Mouse (Mus musculus) limb, embryonic 11.5 days (tissue): Measurements from ENCODE around the gene 9130008F23Rik. TPM values are rescaled to one million over a fixed set of nuclear protein-coding genes. Genes with fewer than 3 reads are reported as not detected.

Experiments used
- ATAC-seq: fragments of 200-750 bp; cut with Nextera tagmentation; 2 replicates; pipeline ENCODE4 v1.8.0; 2017; ENCODE audit warnings: low read depth; ENCODE audit not compliant: insufficient number of reproducible peaks, low FRiP score, low TSS enrichment
- DNase-seq: peaks from one replicate; pipeline ENCODE4 v3.0.0-alpha.2; 2015; ENCODE audit warnings: low spot score
- H3K27ac ChIP-seq: fragments of 300-500 bp; sonication (generic); replicated peaks from 2 replicates; pipeline ENCODE4 v1.5.1; 2014; ENCODE audit warnings: low read depth, mild to moderate bottlenecking, low read length
- H3K27me3 ChIP-seq: fragments of 300-500 bp; sonication (generic); 2 replicates; pipeline ENCODE4 v1.6.1; 2014; ENCODE audit warnings: mild to moderate bottlenecking, low read length, mixed read lengths; ENCODE audit not compliant: control insufficient read depth, insufficient read depth
- H3K36me3 ChIP-seq: fragments of 300-500 bp; sonication (generic); 2 replicates; pipeline ENCODE4 v1.6.1; 2014; ENCODE audit warnings: mild to moderate bottlenecking, low read length, moderate library complexity, mixed read lengths; ENCODE audit not compliant: control insufficient read depth, insufficient read depth
- H3K4me1 ChIP-seq: fragments of 300-500 bp; sonication (generic); 2 replicates; pipeline ENCODE4 v1.6.1; 2014; ENCODE audit warnings: low read length, mixed read lengths; ENCODE audit not compliant: control insufficient read depth, insufficient read depth
- H3K4me2 ChIP-seq: fragments of 300-500 bp; sonication (generic); 2 replicates; pipeline ENCODE4 v1.6.1; 2014; ENCODE audit warnings: low read depth, mild to moderate bottlenecking, moderate library complexity; ENCODE audit not compliant: severe bottlenecking
- H3K4me3 ChIP-seq: fragments of 300-500 bp; sonication (generic); 2 replicates; pipeline ENCODE4 v1.5.1; 2014; ENCODE audit warnings: low read depth, low read length
- H3K9ac ChIP-seq: fragments of 300-500 bp; sonication (generic); 2 replicates; pipeline ENCODE4 v1.6.1; 2014; ENCODE audit warnings: mild to moderate bottlenecking, low read length
- H3K9me3 ChIP-seq: fragments of 300-500 bp; sonication (generic); 2 replicates; pipeline ENCODE4 v1.6.1; 2016; ENCODE audit warnings: low read length; ENCODE audit not compliant: control insufficient read depth
- WGBS: fragments of 180-500 bp; shearing (Covaris S2); extraction: QIAGEN DNeasy Blood & Tissue Kit; methylation state at CpG from one replicate; pipeline ENCODE4 v1.1.7; 2014; 5-methylcytosine and 5-hydroxymethylcytosine counted together
- polyA plus RNA-seq: library from polyadenylated mRNA; unstranded; fragments of >200 nt; fragmentation: Nextera tagmentation; extraction: Ambion mirVana; gene quantifications from 2 replicates; pipeline ENCODE4 v1.2.1, GENCODE M21; 2014

9130008F23Rik gene
- polyA plus RNA-seq, 1 experiment from 2014 or later = 1.1 TPM

GRCm38 (mm10) chr17:40887849-40888536 lies 7.6 kb upstream of the 9130008F23Rik start:
- H3K27me3 ChIP-seq = no peaks in the 10 kb centered on the region
- H3K4me3 ChIP-seq = no peak overlapping the region
- ATAC-seq = no peak
- no peaks in the 10 kb centered on the region for H3K36me3 ChIP-seq
- no peak overlapping the region for H3K9ac ChIP-seq
- 85% methylated on average over 4 of the region's 4 CpGs for WGBS
- H3K4me2 ChIP-seq = no peak overlapping the region
- H3K27ac ChIP-seq = no peak overlapping the region
- no peak for DNase-seq
- no peaks in the 10 kb centered on the region for H3K4me1 ChIP-seq
- H3K9me3 ChIP-seq = no peaks in the 10 kb centered on the region

GRCm38 (mm10) chr17:40885155-40885554 lies 4.8 kb upstream of the 9130008F23Rik start:
- no peak overlapping the region for H3K4me2 ChIP-seq
- DNase-seq (no peak), ATAC-seq (no peak)
- H3K4me1 ChIP-seq = no peaks in the 10 kb centered on the region
- no peak overlapping the region for H3K4me3 ChIP-seq
- H3K36me3 ChIP-seq = no peaks in the 10 kb centered on the region
- H3K27me3 ChIP-seq = no peaks in the 10 kb centered on the region
- no peaks in the 10 kb centered on the region for H3K9me3 ChIP-seq
- 85% methylated on average over 4 of the region's 4 CpGs for WGBS
- no peak overlapping the region for H3K27ac ChIP-seq
- H3K9ac ChIP-seq = no peak overlapping the region

- ATAC-seq = no peak
- H3K9me3 ChIP-seq = no peaks in the 10 kb centered on the region
- no peak for DNase-seq
- no peak overlapping the region for H3K4me3 ChIP-seq
- H3K27ac ChIP-seq = no peak overlapping the region
- H3K27me3 ChIP-seq = no peaks in the 10 kb centered on the region
- no peaks in the 10 kb centered on the region for H3K4me1 ChIP-seq
- no peak overlapping the region for H3K4me2 ChIP-seq
- no peaks in the 10 kb centered on the region for H3K36me3 ChIP-seq
- WGBS = 90% methylated on average over 6 of the region's 6 CpGs
- H3K9ac ChIP-seq = no peak overlapping the region
These were observed 1.8 kb upstream of the 9130008F23Rik start for GRCm38 (mm10) chr17:40882172-40882571.

GRCm38 (mm10) chr17:40879528-40879923 lies 833 bp downstream of the 9130008F23Rik start:
- ATAC-seq = no peak

GRCm38 (mm10) chr17:40877741-40878140 lies 2.6 kb downstream of the 9130008F23Rik start:
- H3K4me3 ChIP-seq = no peak overlapping the region
- H3K4me1 ChIP-seq = no peaks in the 10 kb centered on the region
- ATAC-seq (no peak), DNase-seq (no peak)
- no peaks in the 10 kb centered on the region for H3K36me3 ChIP-seq
- H3K27ac ChIP-seq = no peak overlapping the region
- H3K9me3 ChIP-seq = no peaks in the 10 kb centered on the region
- H3K4me2 ChIP-seq = no peak overlapping the region
- no peaks in the 10 kb centered on the region for H3K27me3 ChIP-seq
- 35% methylated on average over 3 of the region's 3 CpGs for whole genome bisulfite sequencing
- no peak overlapping the region for H3K9ac ChIP-seq

More at GRCm38 (mm10) chr17:40879528-40879923, 833 bp downstream of the 9130008F23Rik start:
- Histone ChIP-seq H3K36me3 (no peaks in the 10 kb centered on the region), H3K4me1 (no peaks in the 10 kb centered on the region), H3K4me2 (peak overlapping the region; percentile 89), H3K27ac (no peak overlapping the region), H3K9ac (peak overlapping the region; percentile 60; the same call in 1 of the 2 replicates), H3K27me3 (no peaks in the 10 kb centered on the region), H3K4me3 (peak overlapping the region; percentile 56), H3K9me3 (no peaks in the 10 kb centered on the region)
- WGBS = 5% methylated on average over 6 of the region's 6 CpGs
- DNase-seq = no peak

- Histone ChIP-seq H3K27me3 (no peaks in the 10 kb centered on the region), H3K4me1 (no peaks in the 10 kb centered on the region), H3K4me2 (no peak overlapping the region), H3K9ac (no peak overlapping the region), H3K9me3 (no peaks in the 10 kb centered on the region), H3K27ac (no peak overlapping the region), H3K36me3 (no peaks in the 10 kb centered on the region), H3K4me3 (no peak overlapping the region)
- DNase-seq (no peak), ATAC-seq (no peak)
- 93% methylated on average over 1 of the region's 1 CpGs for WGBS
These were observed 4.8 kb downstream of the 9130008F23Rik start for GRCm38 (mm10) chr17:40875568-40875967.

- Histone ChIP-seq H3K4me3 (no peak overlapping the region), H3K27me3 (no peaks in the 10 kb centered on the region), H3K36me3 (no peaks in the 10 kb centered on the region), H3K27ac (no peak overlapping the region), H3K9me3 (no peaks in the 10 kb centered on the region), H3K4me1 (no peaks in the 10 kb centered on the region), H3K4me2 (no peak overlapping the region), H3K9ac (no peak overlapping the region)
- WGBS = 88% methylated on average over 3 of the region's 3 CpGs
- no peak for DNase-seq
- ATAC-seq = no peak
These were observed 5.7 kb downstream of the 9130008F23Rik start for GRCm38 (mm10) chr17:40874701-40875100.

GRCm38 (mm10) chr17:40873582-40874011 lies 6.8 kb downstream of the 9130008F23Rik start:
- Histone ChIP-seq H3K4me3 (no peak overlapping the region), H3K9me3 (no peaks in the 10 kb centered on the region), H3K4me1 (no peaks in the 10 kb centered on the region), H3K27ac (no peak overlapping the region), H3K4me2 (no peak overlapping the region), H3K36me3 (no peaks in the 10 kb centered on the region), H3K27me3 (no peaks in the 10 kb centered on the region), H3K9ac (no peak overlapping the region)
- no peak for DNase-seq
- WGBS = 38% methylated on average over 2 of the region's 2 CpGs
- no peak for ATAC-seq

GRCm38 (mm10) chr17:40872626-40873025 lies 7.7 kb downstream of the 9130008F23Rik start:
- Histone ChIP-seq H3K4me1 (no peaks in the 10 kb centered on the region), H3K27ac (no peak overlapping the region), H3K27me3 (no peaks in the 10 kb centered on the region), H3K36me3 (no peaks in the 10 kb centered on the region), H3K9ac (no peak overlapping the region), H3K4me2 (no peak overlapping the region), H3K9me3 (no peaks in the 10 kb centered on the region), H3K4me3 (no peak overlapping the region)
- no peak for DNase-seq
- 93% methylated on average over 6 of the region's 6 CpGs for WGBS
- ATAC-seq = no peak
